Mouse (Mus musculus): Measurements from ENCODE around the gene Vwa7. TPM values are rescaled to one million over a fixed set of nuclear protein-coding genes. Genes with fewer than 3 reads are reported as not detected.
"Not testable (repeated sequence)": the region's sequence is repeated elsewhere in the genome, so short reads cannot be mapped to it uniquely, and the experiment has no call there.

Gene Vwa7
- total and polyA plus RNA-seq, 3 experiments: 9.8 to 10.4 TPM; not detected in 1

- no peaks in the 10 kb centered on the region for H3K27me3 ChIP-seq (ENCODE audit: control insufficient read depth in 1 of 2, insufficient read depth in 2 of 2, low read length in 2 of 2)
- H3K9me3 ChIP-seq (replicated peaks; ENCODE audit: insufficient read depth, low read length): no peaks in the 10 kb centered on the region
- no peak for DNase-seq (ENCODE audit: low read depth, low spot score)
- H3K9ac ChIP-seq (ENCODE audit: control insufficient read depth, low read depth, low read length, poor library complexity, severe bottlenecking): no peak overlapping the region
- H3K36me3 ChIP-seq (ENCODE audit: control insufficient read depth in 1 of 2, insufficient read depth in 2 of 2, low read length in 2 of 2): peaks cover 0 to 8% of the 10 kb centered on the region in 2 experiments; a peak in 2 of 4 replicates
- peaks cover 2% of the 10 kb centered on the region for H3K79me2 ChIP-seq (ENCODE audit: control insufficient read depth, insufficient read depth, low read length, poor library complexity)
- peaks cover 3 to 12% of the 10 kb centered on the region in 2 experiments; a peak in 2 of 4 replicates for H3K4me1 ChIP-seq (ENCODE audit: control insufficient read depth in 1 of 2, insufficient read depth in 2 of 2, low read length in 2 of 2)
- no peak overlapping the region for H3K27ac ChIP-seq (ENCODE audit: control insufficient read depth, low read depth, low read length)
- no peak overlapping the region for H3K4me3 ChIP-seq (ENCODE audit: control insufficient read depth in 1 of 2, insufficient read depth in 1 of 2, low read depth in 2 of 2, low read length in 2 of 2)
- no peak for TF ChIP-seq NRF1 (IDR thresholded peaks at IDR 0.05; ENCODE audit: insufficient read depth, low read depth, low read length, poor library complexity, severe bottlenecking)
- TF ChIP-seq GATA1 (IDR thresholded peaks at IDR 0.05; ENCODE audit: low read depth, low read length): no peak
- no peak for TF ChIP-seq JUND (IDR thresholded peaks at IDR 0.05; ENCODE audit: low read depth, low read length)
- TF ChIP-seq MAZ (IDR thresholded peaks at IDR 0.05; ENCODE audit: low read depth, low read length): no peak
- TF ChIP-seq ETS1 (IDR thresholded peaks at IDR 0.05; ENCODE audit: low read depth, low read length): no peak
- no peak for TF ChIP-seq USF2 (IDR thresholded peaks at IDR 0.05; ENCODE audit: borderline replicate concordance in 1 of 2, insufficient read depth in 1 of 2, low read depth in 1 of 2, low read length in 2 of 2)
- TF ChIP-seq NELFE (IDR thresholded peaks at IDR 0.05; ENCODE audit: low read depth, low read length): no peak
- TF ChIP-seq EP300 (IDR thresholded peaks at IDR 0.05; ENCODE audit: low read depth in 1 of 2, low read length in 2 of 2): no peak
- no peak for TF ChIP-seq MXI1 (IDR thresholded peaks at IDR 0.05; ENCODE audit: low read depth, low read length)
- no peak for TF ChIP-seq ZMIZ1 (IDR thresholded peaks at IDR 0.05; ENCODE audit: low read depth, low read length)
- no peak for TF ChIP-seq RAD21 (IDR thresholded peaks at IDR 0.05; ENCODE audit: low read depth, low read length)
- TF ChIP-seq ZKSCAN1 (IDR thresholded peaks at IDR 0.05; ENCODE audit: low read depth, low read length): no peak
- TF ChIP-seq MAFK (IDR thresholded peaks at IDR 0.05; ENCODE audit: borderline replicate concordance, low read depth, low read length): no peak
Measured at GRCm38 (mm10) chr17:35032323-35032870, 16.0 kb downstream of the Vwa7 start.

- not testable (repeated sequence) for DNase-seq (ENCODE audit: low read depth, low spot score); H3K27me3 ChIP-seq (ENCODE audit: control insufficient read depth in 1 of 2, insufficient read depth in 2 of 2, low read length in 2 of 2); H3K4me3 ChIP-seq (ENCODE audit: control insufficient read depth in 1 of 2, insufficient read depth in 1 of 2, low read depth in 2 of 2, low read length in 2 of 2); H3K9ac ChIP-seq (ENCODE audit: control insufficient read depth, low read depth, low read length, poor library complexity, severe bottlenecking); H3K79me2 ChIP-seq (ENCODE audit: control insufficient read depth, insufficient read depth, low read length, poor library complexity); H3K4me1 ChIP-seq (ENCODE audit: control insufficient read depth in 1 of 2, insufficient read depth in 2 of 2, low read length in 2 of 2); H3K9me3 ChIP-seq (replicated peaks; ENCODE audit: insufficient read depth, low read length); H3K36me3 ChIP-seq (ENCODE audit: control insufficient read depth in 1 of 2, insufficient read depth in 2 of 2, low read length in 2 of 2); H3K27ac ChIP-seq (ENCODE audit: control insufficient read depth, low read depth, low read length)
Measured at GRCm38 (mm10) chr17:35033703-35034102, 17.3 kb downstream of the Vwa7 start.

- no peaks in the 10 kb centered on the region for H3K79me2 ChIP-seq (ENCODE audit: control insufficient read depth, insufficient read depth, low read length, poor library complexity)
- no peak overlapping the region for H3K9ac ChIP-seq (ENCODE audit: control insufficient read depth, low read depth, low read length, poor library complexity, severe bottlenecking)
- no peaks in the 10 kb centered on the region for H3K9me3 ChIP-seq (replicated peaks; ENCODE audit: insufficient read depth, low read length)
- H3K4me3 ChIP-seq (ENCODE audit: control insufficient read depth in 1 of 2, insufficient read depth in 1 of 2, low read depth in 2 of 2, low read length in 2 of 2): no peak overlapping the region
- H3K4me1 ChIP-seq (ENCODE audit: control insufficient read depth in 1 of 2, insufficient read depth in 2 of 2, low read length in 2 of 2): peaks cover 0 to 8% of the 10 kb centered on the region in 2 experiments; a peak in 3 of 4 replicates
- TF ChIP-seq ZMIZ1 (IDR thresholded peaks at IDR 0.05; ENCODE audit: low read depth, low read length) (no peak), USF2 (IDR thresholded peaks at IDR 0.05; ENCODE audit: borderline replicate concordance in 1 of 2, insufficient read depth in 1 of 2, low read depth in 1 of 2, low read length in 2 of 2) (no peak), KAT2A (conservative IDR thresholded peaks at IDR 0.05; ENCODE audit: low read depth, low read length) (no peak), MAFK (IDR thresholded peaks at IDR 0.05; ENCODE audit: borderline replicate concordance, low read depth, low read length) (no peak)
- DNase-seq (ENCODE audit: low read depth, low spot score): no peak
- peaks cover 0 to 2% of the 10 kb centered on the region in 2 experiments; a peak in 1 of 4 replicates for H3K36me3 ChIP-seq (ENCODE audit: control insufficient read depth in 1 of 2, insufficient read depth in 2 of 2, low read length in 2 of 2)
- no peak overlapping the region for H3K27ac ChIP-seq (ENCODE audit: control insufficient read depth, low read depth, low read length)
- no peaks in the 10 kb centered on the region for H3K27me3 ChIP-seq (ENCODE audit: control insufficient read depth in 1 of 2, insufficient read depth in 2 of 2, low read length in 2 of 2)
Measured at GRCm38 (mm10) chr17:35034896-35035295, 18.5 kb downstream of the Vwa7 start.

Measured in MEL (cell line).